Mouse (Mus musculus) v-Abl transformed pro-B cells (cell line): ENCODE data around the gene Gpr3.

ENCODE experiments used
- in situ Hi-C, 2 experiments: fragments of 400-800 bp; cut with MboI; formaldehyde crosslinking; loops; one replicate each; pipeline ENCODE4 v1.15.1; 2025; ENCODE audit not compliant: unreplicated experiment in 2 of 2

Gene Gpr3

GRCm38 (mm10) chr4:133176761-133177403 lies 35.5 kb downstream of the Gpr3 start:
- in situ Hi-C loops: loop anchor here (5.0 kb wide), 3 partner anchors 45 to 85 kb away; partner anchors contain the start of gene Wasf2 (in 1 of the 2)

GRCm38 (mm10) chr4:133175998-133176760 lies 36.2 kb downstream of the Gpr3 start:
- in situ Hi-C loops: loop anchor here (5.0 kb wide), 3 partner anchors 44 to 84 kb away; partner anchors contain the start of gene Wasf2 (in 1 of the 2)

- in situ Hi-C loops: loop anchor here (5.0 kb wide), 3 partner anchors 43 to 83 kb away; partner anchors contain the start of gene Wasf2 (in 1 of the 2)
Observed at GRCm38 (mm10) chr4:133175274-133175673, 37.1 kb downstream of the Gpr3 start.

GRCm38 (mm10) chr4:133174361-133174760 lies 38.0 kb downstream of the Gpr3 start:
- in situ Hi-C loops: no loop called here

- in situ Hi-C loops: no loop called here
Observed at GRCm38 (mm10) chr4:133172451-133172850, 39.9 kb downstream of the Gpr3 start.

GRCm38 (mm10) chr4:133170616-133171015 lies 41.7 kb downstream of the Gpr3 start:
- in situ Hi-C loops: no loop called here

- in situ Hi-C loops: no loop called here
Observed at GRCm38 (mm10) chr4:133170056-133170524, 42.2 kb downstream of the Gpr3 start.

GRCm38 (mm10) chr4:133169237-133170055 lies 42.9 kb downstream of the Gpr3 start:
- in situ Hi-C loops: no loop called here

- in situ Hi-C loops: no loop called here
Observed at GRCm38 (mm10) chr4:133166773-133167172, 45.6 kb downstream of the Gpr3 start.

- in situ Hi-C loops: no loop called here
Observed at GRCm38 (mm10) chr4:133162196-133162595, 50.1 kb downstream of the Gpr3 start.

GRCm38 (mm10) chr4:133160821-133161220 lies 51.5 kb downstream of the Gpr3 start:
- in situ Hi-C loops: no loop called here

GRCm38 (mm10) chr4:133160211-133160610 lies 52.1 kb downstream of the Gpr3 start:
- in situ Hi-C loops: no loop called here

GRCm38 (mm10) chr4:133159646-133160045 lies 52.7 kb downstream of the Gpr3 start:
- in situ Hi-C loops: no loop called here
